Mouse (Mus musculus): ENCODE data around the gene Dok7.

Gene Dok7

DNA sequence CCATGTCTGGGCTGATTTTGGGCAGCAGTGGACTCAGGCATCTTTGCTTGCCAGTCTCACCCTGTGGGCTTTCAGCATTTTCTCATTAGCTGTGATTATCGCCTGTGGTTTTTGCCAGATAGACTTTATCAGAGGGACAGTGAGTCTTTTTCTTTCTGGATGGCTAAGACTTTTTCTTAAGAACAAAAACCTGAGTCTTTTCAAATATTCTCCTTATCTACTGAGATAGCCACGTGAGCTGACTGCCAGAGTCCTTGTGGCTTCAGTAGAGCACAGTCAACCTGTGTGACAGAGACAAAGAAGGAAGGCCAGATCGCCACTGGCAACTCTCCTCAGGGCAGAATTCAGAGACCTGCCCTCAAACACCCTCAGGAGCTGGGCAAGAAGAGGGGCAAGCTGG lies 61.1 kb downstream of the Dok7 start:
- no peak for DNase-seq (ENCODE audit: low spot score in 2 of 2)

DNA sequence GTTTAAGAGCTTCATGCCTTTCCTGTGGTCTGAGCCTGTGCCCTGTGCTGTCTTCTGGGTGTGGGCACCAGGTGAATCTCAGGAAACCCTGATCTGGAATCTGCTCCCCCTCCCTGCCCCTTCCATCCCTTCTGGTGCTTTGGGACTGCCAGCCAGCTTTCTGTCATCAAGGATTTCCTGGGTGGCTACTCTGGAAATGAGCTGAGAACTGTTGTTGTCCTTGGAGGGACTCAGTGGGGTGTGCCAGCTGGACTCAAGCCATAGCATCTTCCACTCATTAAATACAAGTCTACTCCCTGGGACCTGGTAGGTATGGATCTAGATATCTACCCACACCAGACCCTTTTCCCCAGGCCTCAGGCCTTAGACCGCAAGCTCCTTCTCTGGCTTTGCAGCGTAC lies 61.9 kb downstream of the Dok7 start:
- DNase-seq (ENCODE audit: low spot score in 2 of 2): no peak

DNA sequence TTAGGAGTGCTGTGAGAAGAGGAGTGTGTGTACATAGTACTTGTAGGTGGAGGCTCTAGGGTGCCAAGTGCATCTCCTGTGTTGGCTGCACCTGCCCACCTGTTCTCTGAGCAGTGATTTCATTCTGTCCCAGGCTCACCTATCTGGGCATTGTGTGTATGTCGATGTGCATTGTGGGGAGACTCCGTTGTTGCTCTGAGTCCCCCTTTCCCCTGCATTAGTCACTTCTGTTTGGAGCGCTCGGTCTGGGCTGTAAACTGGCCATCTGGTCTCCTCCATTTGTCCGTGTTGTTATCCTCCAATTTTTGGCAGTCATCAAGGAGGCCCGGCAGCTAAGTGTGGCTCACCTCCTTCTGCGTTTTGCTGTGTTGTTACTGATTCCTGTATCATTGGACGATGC lies 63.5 kb downstream of the Dok7 start:
- DNase-seq (ENCODE audit: low spot score in 2 of 2): no peak

DNA sequence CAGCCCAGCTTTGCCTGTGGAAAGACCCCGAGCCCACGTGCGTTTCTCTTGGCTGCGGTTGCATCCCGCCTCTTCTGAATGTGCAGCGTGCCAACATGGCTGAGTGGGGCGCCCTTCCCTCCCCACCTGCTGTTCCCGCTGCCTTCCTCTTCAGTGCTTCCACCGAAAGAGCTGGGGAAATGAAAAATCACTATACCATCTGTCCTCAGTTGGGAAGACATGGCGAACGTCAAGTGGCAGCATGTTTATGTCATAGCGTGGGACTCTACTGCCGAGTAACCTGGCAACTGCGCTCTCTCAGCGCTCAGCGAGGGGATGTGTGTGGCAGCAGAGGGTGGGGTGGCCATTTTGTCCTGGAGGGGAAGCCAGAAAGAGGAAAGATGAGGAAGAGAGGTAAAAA lies 72.6 kb downstream of the Dok7 start:
- DNase-seq (ENCODE audit: low spot score in 2 of 2): peak; percentile 61 to 81

DNA sequence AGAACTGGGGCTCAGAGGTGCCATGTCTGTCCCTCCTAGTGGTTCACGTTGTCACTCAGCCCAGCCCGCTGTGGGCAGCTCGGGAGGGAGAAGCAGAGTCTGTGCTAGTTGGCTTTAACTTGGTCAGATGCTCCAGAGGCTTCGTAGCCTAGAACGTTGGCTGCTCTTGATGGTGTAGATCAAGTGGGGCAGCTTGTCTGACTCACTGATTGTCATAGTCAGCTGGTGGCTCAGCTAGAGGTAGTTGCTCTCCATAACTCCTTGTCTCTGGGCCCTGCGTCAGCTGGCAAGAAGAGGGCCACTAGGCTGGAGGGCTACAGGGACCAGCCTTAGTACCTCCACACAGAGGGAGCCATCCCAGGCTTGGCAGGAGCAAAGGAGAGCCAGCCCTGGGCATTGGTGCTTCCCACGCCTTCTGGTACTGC lies 73.2 kb downstream of the Dok7 start:
- DNase-seq (ENCODE audit: low spot score in 2 of 2): no peak

DNA sequence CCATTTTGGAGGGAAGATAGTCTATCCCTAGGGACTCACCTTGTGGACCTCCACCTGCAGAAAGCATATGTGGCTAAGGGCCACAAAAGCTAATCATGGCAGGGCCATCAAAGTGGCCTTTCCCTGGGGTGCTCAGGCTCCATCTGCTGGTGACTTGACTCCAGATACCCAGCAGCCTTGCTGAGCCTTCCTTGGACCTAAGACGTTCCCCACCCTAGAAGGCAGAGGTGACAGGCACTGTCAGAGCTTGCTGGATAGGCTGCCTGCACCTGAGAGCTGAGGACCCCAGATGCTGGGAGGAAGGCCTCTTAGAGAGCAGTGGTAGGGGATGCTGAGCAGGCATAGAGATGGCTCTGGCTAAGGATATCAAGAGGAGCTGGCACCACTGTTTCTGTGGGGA lies 74.7 kb downstream of the Dok7 start:
- no peak for DNase-seq (ENCODE audit: low spot score in 2 of 2)

DNA sequence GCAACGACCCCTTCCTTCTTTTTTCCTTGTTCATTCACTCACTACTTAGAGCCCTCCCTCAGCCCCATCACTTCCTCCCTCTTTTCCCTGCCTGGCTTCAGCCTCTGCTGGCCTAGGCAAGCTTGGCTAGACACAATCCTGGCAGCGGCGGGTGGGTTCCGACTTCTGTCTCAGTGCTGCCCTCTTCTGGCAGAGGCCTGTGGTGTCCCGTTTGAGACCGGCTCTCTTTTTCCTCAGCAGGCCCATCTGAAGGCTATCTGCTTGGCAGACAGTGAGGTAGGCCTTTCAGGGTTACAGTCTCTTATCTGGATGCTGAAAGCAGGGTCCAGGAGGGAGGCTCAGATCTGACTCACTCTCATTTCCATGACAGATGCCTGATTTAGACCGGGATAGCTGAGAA lies 75.2 kb downstream of the Dok7 start:
- DNase-seq (ENCODE audit: low spot score in 2 of 2): peak; percentile 55 to 90

DNA sequence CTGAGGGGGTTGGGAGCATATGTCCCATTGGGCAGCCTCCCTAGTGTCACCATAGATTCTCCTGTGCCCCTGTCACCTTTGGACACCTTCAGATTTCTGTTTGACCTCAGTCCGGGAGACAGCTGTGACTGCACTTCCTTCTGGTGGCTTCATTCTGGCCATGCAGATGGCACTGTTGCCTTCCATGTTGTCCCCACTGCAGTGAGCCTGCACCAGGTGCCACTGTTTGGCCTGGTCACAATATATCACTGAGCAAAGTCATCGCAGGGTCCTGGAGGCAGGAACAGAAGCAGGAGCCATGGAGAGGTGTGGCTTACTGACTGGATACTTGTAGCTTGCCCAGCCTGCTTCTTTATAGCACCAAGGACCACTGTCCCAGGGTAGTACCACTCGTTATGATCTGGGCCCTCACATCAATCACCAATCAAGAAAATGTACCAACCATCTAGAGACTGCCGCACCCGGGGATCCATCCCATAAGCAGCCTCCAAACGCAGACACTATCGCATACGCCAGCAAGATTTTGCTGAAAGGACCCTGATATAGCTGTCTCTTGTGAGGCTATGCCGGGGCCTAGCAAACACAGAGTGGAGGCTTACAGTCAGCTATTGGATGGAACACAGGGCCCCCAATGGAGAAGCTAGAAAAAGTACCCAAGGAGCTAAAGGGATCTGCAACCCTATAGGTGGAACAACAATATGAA lies 75.9 kb downstream of the Dok7 start:
- DNase-seq (ENCODE audit: low spot score in 2 of 2): no peak

DNA sequence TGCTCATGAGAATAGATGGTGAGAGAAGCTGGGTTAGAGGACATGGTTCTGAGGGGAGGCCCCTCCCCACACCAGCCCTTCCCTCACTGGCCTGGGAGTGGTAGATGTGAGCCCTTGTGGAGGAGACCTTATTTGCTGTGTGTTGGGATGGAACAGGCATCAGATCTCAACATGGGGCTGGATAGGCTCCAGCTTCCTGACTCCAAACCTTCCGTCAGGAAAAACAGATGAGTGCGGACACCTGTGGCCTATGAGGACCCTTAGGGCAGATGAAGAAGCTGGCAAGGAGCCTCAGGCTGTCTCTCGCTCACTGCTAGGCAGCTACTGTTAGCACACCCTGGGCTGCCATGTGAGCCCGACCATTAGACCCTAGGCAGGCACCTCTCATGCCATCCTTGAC lies 76.9 kb downstream of the Dok7 start:
- DNase-seq (ENCODE audit: low spot score in 2 of 2): no peak

DNA sequence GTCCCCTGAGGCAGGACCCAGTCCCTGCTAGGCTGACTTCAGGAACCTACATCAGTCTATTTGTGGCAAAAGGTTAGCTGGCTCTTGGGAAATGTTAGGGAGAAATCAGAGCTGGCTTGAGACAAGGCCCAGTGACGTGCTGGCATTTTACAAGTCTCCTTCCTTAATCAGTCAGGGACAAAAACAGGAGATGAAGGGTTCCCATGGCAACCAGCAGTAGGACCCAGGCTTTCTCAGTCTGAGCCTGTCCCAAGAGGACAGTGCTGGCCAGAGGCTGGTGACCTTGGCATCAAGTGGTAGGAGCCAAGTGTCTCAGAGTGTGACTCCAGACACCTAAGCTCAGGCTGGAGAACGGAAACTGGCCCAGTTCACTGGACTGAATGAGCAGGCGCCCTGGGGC lies 77.7 kb downstream of the Dok7 start:
- DNase-seq (ENCODE audit: low spot score in 2 of 2): no peak

DNA sequence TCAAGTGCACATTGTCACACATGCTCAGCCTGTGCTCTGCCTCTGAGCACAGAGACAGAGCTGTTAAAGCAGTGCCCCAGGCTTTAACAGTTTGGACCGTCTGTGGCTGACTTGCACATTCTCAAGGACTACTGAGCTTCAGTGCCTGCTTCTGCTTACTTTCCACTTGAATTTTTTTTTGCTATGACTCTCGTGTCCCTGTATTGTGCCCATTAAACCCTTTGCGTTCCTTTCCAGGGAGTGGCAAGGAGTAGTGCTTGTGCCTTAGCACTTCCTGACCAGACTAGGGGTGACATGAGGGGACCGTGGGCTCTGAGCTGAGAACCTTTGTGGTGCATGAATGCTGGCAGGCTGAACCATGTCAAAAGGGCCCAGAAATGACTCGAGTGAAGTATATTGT lies 79.3 kb downstream of the Dok7 start:
- DNase-seq (ENCODE audit: low spot score in 2 of 2): no peak
